Mouse (Mus musculus) urinary bladder, postnatal 25 days (tissue): ENCODE measurements around the gene Kcnk7.
"Not testable (repeated sequence)": the region's sequence is repeated elsewhere in the genome, so short reads cannot be mapped to it uniquely, and the experiment has no call there.

Experiments used
- DNase-seq: peaks from one replicate; pipeline ENCODE4 v3.0.0; 2022; ENCODE audit warnings: low spot score

The Kcnk7 gene

DNA sequence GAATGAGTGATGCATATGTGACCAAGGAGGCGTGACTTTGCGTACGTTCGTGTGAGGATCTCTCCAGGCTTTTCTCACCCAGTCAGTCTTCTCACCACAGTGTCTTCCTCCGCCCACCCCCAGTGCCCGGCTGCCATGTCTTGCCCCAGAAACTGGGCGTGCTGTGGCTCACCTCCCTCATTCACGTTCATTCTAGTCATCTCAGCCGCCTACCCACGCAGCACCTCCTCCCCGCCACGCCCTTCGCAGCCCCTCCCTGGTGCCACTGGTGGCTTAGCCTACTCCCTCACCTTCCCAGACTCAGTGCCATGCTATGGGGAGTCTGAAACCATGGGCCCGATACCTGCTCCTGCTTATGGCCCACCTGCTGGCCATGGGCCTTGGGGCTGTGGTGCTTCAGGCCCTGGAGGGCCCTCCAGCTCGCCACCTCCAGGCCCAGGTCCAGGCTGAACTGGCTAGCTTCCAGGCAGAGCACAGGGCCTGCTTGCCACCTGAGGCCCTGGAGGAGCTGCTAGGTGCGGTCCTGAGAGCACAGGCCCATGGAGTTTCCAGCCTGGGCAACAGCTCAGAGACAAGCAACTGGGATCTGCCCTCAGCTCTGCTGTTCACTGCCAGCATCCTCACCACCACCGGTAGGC is at the start of gene Kcnk7:
Gene Kcnk7 (plus strand): TSS at position 205 of the 638 bp plus-strand sequence.
- DNase-seq = no peak

DNA sequence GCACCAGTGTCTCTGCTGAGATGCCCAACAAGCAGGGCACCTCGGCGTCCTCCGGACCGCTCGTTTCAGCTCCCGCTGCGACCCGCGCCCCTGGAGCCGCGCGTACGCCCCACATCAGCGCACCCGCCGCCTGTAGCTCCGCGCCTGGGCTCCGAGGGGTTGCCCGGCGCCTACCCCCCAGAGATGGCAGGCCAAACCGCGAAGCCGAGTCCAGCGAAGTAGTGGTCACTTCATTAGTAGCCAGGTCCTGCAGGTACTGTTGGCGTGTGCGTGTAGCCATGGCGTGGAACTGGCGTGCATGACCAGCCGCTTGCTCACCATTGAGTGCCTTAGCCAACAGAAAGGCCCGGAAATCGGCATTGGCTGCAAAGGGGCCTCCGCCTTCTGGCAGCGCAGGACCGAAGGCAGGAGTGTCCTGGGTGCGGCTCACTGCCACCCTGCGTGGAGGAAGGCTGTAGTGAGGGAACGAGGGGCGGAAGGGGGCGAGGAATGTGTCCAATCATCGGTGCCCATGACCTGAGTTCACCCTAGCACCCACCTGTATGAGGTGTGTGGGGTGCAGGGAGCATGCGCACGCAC is 49.4 kb upstream of the Kcnk7 start:
- DNase-seq = no peak

DNA sequence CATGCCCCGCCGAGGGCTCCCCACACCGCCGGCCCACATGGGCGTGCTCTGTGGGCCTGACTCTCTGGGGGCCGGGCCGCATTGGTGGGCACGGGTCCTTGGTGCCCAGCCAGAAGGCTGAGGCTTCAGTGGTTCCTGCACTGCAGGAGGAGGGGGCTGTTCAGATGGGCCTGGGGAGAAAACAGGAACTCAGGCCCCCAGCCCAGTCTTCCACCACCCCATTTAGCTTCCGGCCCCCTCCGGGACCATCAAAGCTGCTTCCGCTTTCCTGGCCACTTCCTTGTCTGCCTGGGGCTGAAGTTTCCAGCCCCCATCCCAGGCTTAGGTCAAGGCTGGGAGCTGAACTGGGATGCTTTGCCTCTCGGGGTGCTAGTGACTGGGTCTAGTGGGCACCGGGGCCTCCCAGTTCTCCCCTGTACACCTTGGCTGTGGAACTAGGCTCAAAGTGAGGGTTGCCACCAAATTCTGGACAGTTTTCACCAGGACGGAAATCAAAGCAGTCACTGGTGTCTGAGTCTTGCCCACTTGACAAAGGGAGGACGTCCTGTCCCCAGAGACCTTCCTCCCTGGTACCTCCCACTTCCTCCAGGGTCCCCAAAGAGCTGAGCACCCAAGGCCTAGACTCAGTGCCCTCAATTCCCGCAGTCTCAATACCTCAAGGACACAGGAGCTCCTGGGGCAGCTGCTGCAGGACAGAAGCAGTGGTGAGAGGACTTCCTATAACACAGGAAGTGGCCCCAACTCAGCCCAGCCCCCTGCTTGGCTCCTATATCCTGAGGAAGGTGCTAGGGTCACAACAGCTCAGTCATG is 43.0 kb upstream of the Kcnk7 start:
- no peak for DNase-seq

DNA sequence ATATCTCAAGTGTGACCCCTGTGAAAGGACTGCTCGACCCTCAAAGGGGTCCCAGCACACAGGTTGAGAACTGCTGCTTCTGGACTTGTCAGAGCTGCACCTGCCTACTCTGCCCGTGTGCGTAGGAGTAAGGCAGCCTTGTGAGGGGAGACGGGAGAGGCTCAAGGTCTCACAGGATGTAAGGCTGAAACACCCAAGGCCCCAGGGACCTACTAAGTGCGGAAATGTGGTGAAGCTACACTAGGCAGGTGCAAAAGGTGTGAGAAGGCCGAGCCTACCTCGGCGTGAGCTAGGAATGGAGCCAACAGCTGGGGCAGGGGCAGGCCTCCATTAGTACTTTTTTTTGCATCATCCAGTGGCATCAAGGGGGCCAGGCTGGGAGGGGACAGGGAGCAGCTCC is 41.9 kb upstream of the Kcnk7 start:
- no peak for DNase-seq

DNA sequence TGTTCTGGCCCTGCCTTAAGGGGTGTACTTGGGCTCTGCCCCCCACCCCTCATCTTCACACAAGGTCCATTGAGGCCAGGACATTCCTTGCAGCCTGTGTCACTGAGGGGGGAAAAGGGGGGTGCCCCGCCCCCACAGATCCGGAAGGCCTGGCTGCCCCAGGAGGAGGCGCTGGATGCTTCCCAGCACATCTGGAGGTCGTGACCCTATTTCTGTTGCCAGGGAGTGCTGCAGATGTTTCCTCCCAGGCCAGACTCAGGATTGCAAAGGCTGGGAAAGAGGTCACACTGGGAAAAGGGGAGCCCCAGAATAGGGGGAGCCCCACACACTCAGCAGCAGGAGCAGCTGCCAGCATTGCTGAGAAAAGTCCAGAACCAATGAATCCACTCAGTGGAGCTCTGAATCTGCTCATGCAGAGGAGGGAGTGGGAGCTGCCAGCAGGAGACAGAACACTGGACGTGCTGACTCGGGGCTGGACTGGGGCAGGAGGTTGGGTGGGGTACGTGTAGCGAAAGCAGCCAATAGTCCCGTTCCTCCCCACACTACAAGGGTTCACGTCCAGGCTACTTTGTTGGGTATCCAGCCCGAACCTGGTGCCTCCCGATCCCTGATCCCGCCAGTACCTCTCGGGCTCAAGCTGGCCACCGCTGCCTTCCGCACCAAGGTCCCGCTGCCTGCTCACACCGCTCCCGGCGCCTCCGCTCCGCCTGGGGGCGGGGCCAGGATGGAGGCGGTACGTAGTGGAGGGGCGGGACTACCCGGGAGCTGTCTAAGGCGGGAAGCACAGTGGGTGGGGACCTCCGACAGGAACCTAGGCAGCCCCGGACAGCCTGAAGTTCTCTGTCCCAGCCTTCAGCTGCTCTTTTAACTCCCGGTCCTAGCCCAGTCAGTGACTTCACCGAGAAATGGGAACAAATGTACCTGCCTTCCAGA is 40.9 kb upstream of the Kcnk7 start, which contains the start of gene Sipa1:
Gene Sipa1 (minus strand): TSS at position 727 of the 933 bp plus-strand sequence.
- peak; percentile 93 for DNase-seq

DNA sequence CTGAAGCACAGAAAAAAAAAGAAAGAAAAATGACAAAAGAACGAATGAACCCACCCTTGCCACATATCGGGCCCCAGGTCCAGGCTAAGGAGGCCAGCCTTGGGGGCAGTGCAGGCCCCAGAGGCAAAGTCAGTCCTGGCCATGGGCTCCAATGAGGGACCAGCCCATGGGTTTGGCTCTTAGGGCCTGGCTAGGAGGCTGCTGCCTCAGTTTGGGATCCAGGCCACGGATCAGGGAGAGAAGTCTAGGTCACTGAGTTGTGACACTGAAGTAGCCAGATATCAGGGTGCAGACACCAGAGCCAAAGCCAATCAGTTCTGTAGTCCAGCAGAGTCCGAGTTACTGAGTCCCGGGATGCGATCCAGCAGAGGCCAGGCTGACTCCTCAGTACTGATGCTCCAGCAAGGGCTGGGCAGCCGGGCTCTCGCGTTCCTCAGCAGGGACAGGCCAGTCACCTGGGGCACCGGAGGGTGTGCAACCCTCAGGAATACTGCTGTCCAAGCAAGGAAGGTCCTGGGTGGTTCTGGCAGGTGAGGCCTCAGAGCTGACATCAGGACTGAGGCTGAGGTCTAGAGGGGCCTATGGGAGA is 39.4 kb upstream of the Kcnk7 start:
- DNase-seq = no peak

DNA sequence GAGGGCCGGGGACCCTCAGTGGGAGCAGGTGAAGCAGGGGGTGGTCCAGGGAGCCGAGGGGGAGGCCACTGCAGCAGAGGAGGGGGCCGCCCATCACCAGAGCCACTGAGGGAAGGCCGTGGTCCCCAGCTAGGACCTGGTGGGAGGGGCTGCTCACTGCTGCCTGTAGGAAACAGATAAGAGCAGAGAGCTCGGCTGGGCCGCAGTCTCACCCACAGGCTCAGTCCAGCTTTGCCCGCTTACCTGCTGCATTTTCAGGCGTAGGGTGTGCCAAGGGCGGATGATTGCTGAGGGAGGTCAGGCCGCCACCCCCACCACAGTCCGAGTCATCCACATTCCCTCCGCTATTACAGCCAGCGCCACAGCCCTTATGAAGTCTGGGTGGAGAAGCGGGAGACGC is 38.7 kb upstream of the Kcnk7 start:
- DNase-seq = no peak

DNA sequence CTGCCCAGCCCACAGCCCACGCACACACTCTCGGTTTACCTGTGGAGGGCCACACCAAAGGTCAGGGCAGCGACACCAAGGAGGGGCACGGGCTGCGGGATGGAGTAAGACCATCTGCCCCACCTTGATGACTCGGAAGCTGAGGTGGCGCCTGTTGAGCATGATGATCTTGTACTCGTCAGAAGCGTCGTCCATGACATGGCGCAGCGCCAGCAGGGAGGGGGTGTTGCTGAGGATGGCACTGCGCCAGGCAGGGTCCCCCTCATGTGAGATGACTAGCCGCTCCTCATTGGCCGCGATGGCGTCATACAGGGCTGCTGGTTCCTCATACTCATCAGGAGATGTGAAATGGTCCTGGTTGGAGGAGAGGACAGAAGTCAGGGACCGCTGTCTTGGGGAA is 37.8 kb upstream of the Kcnk7 start:
- DNase-seq = no peak

DNA sequence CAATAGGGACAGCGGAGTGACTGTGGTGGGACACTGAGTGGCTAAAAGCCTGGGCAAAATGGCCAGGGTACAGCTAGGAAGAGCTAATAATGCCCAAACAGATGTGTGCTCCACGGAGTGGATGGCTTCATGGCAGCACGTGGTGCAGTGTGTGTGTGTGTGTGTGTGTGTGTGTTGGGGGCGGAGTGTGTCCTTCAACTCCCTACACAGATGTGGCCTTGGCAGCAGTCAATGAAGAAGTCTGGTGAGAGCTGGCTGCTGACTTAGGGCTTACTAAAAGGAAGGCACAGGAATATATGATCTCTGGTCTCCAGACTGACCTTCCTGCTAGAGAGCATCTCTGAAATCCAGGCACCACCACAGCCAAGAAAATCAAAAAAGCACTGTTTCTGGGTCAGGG is 35.8 kb upstream of the Kcnk7 start:
- no peak for DNase-seq

DNA sequence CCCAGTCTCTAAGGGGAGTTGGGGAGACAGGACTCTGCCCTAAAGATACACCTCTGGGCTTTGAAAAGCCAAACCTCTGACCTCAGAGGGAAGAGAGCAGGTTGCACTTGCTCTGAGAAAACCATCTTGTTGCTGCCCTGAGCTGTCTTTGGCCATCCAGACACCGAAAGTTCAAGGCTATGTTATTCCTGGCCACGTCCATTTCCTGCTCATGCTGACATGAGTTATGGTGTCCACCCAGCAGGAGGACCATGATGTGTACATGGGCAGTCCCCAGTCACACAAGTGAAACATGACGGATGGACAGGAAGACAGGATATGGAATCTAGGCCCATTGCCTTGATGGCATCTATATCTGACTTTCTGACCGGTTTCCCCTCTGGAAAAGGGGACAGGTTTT is 23.7 kb upstream of the Kcnk7 start:
- no peak for DNase-seq

DNA sequence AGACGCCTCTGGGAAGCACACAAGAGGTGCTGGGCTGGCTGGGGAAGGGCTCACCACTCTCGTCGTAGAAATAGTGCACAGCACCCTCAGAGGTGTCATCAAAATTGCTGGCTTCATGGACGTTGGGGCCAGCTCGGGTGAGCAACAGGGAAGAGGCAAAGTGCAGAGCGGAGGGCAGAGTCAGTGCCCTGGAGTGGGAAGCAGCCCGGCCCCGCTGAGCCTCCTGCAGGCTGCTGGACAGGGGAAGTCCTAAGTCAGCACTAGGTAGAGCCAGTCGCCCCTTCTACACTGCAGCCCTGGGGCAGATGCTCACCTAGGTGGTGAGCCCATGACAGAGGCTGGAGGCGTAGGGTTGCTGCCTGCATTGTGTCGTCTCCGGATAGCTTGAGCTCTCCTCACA is 19.9 kb upstream of the Kcnk7 start:
- no peak for DNase-seq

DNA sequence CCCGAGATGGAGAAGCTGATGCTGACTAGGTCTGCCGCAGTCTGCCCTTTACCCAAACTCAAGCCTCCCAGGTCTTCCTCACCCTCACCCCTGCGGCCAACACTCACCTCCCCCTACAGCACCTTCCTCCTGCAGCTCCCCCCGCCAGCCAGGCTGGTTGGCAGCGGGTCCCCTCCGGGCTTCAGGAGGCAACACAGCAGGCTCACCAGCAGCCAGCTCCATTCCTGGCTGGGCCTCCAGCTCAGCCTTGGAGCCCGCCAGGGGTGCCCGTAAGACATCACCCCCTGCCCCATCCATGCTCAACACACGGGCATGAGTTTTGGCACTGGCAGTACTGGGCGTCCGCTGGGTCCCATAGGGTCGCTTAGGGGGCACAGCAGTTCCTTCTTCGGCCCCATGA is 19.2 kb upstream of the Kcnk7 start:
- DNase-seq = no peak

DNA sequence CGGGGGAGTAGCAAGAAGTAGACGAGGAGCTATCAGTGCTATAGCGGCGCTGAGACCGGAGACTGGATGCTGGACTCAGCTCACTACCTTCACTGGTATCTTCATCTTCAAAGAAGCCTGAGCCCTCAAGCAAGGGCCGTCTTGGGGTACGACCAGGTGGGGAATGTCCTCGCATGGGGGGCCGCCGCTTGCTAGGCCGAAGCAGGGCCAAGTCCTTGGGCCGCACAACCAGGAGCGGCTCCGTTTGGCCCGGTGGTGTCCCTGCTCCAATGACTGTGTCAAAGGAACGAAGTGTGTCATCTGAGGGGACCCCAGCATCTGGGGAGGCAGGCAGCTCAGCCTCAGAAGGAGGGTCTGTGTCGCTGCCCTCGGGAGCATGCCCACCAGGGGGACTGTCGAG is 18.7 kb upstream of the Kcnk7 start:
- DNase-seq = no peak

DNA sequence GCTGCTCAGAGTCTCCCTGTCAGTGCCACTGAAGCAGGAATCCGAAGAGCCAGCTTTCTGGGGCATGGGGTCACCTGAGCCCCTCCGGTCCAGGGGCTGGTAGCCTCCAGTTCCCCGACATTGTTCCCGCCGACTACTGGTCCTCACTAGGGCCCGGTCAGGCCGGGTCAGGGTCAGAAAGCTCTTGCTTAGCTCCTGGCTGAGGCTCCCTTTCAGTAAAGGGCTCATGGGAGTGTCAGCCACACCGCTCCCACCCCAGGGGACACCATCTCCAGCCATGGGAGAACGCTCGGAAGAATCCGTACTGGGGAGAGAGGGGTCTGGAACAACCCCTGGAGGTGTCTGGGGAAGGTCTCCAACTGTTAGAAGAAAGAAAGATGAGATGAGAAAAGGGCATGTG is 18.3 kb upstream of the Kcnk7 start:
- no peak for DNase-seq

DNA sequence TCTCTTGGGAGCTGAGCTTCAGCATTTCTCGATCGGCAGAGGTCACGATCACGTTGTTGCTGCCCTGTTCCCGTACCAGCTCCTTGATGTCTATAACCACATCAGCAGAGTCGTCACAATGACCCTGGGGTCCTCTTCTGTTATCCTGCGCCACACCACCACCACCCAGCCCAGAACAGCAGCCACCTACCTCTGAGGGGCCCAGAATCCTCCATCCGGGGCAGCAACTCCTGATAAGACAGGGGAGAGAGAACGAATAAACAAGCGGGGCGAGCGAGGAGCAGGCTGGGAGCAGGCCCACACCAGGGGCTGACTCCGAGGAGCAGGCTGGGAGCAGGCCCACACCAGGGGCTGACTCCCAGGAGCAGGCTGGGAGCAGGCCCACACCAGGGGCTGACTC is 17.7 kb upstream of the Kcnk7 start:
- no peak for DNase-seq

DNA sequence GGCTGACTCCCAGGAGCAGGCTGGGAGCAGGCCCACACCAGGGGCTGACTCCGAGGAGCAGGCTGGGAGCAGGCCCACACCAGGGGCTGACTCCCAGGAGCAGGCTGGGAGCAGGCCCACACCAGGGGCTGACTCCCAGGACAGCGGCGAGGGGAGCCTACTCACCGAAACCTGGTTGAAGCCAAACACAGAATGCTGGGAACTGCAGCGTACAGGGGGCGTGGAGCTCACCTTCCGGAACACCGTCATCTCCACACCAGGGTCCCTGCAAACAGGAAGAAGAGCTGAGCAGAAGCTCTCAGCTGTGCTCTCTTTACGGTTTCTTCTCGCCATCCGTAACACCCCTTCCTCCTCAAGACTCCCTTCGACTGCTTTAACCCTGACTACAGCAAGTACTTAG is 17.2 kb upstream of the Kcnk7 start:
- not testable (repeated sequence) for DNase-seq

DNA sequence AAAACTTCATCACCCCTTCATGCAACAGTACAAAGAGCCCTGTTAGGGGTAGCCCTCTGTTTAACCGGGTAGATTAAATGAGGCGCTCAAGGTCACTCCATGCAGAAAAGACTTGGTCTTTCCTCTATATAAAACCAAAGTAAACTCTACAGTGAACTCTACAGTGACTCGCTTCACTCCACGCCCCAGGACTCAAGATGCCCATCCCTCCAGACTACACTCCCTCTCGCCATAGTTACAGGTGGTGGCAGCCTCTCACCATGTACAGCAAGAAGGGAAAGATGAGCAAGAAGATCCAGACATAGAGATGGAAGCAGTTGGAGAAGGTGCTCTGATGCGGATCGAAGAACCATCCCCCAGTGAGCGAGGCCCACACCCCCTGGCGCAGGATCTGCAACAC is 16.4 kb upstream of the Kcnk7 start:
- DNase-seq = no peak

DNA sequence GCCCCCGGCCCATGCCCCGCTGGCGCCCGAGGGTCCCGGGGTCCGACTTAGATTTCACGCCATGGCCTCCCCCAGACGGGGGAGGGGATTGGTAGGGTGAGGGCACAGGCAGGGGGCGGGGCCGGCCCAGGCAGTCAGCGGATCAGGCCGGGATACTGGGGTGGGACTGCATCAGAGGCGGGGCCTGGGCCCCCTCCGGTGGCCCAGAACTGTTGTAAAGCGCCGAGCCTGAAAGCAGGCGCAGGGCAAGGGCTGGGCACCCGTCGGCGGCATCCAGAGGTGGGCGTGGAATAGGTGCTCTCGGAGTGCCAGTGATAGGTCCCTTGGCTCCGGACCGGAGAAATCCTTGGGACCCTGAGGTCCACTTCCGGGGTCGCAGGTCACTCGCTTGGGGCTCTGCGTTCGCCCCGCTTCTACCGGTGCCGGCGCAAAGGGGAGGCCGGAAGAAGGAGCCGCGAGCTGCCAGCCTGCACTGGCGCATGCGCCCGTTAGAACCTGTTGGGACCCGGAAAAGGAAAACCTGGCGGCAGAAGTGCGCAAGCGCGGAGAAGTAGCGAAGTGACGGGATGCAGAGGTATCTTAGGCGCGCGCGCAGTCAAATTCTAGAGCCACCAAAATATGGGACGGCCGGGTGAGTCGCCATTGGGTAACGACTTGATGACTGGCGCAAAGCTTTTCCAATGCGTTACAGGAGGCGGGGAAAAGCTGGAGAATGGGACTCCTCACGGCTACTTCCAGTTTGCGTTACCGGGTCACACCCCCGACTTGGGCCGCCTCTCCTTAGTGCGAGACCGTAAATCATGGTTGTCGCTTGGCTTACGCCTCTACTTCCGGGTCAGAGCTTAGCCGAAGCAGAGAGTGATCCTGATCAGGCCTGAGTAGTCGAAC is 15.7 kb upstream of the Kcnk7 start, which contains the start of the genes Map3k11 and Pcnx3:
Gene Map3k11 (plus strand): TSS at position 543 of the 888 bp plus-strand sequence.
Gene Pcnx3 (minus strand): TSS at position 709 of the 888 bp plus-strand sequence.
- DNase-seq = peak; percentile 92

DNA sequence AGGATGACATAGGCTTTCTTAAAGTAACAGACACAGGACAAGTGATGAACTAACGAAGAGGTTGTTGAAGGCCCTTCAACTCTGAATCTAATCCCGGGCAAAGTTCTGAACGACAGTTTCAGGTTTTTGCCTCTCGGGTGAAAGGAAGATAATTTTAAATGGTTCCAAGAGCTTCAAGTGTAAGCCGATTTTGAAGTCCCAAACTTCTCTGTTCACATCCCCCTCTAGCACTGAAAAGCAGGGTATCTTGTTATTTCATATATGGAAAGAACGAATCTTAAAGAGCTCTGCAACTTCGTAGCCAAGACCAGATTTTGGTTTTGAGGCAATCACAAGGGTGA is 15.1 kb upstream of the Kcnk7 start:
- no peak for DNase-seq

DNA sequence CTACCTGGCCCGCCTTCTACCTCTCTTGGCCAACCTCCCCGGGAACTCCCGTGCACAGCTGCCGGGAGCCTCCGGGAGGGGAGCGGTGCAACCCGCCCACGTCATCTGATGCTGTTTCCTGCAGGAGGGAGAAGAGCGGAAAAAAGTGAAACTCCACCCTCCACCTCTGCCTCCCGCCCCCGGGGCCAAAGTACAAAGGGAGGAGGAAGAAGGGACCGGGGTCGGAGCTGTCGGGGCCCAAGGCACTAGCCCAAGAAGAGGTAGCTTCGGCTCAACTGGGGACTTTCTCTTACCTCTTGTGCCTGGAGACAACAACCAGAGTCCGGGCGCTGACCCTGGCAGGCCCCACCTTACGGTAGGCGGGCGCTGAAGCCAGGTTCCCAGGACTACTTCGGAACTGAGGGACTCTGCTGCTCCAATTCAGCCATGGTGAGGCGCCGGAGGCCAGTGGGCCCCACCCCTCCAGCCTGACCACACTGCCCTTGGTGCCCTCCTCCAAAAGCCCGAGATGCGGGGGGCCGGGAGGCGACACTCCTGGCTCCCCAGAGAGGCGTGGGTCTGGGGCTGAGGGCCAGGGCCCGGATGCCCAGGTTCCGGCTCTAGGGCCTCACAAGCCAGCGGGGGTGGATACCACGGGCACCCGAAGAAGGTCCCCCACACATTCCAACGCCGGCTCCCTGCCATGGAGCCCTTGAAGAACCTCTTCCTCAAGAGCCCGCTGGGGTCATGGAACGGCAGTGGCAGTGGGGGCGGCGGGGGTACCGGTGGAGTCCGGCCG is 14.4 kb upstream of the Kcnk7 start:
- peak; percentile 75 for DNase-seq
